Mouse (Mus musculus): ENCODE results near the gene Armh4.
"Not testable (repeated sequence)": the region's sequence is repeated elsewhere in the genome, so short reads cannot be mapped to it uniquely, and the experiment has no call there.

Armh4 gene

GRCm38 (mm10) chr14:49782715-49783531 is at the start of gene Armh4:
TSS of gene Armh4 (minus strand) at chr14:49783383.
- DNase-seq (ENCODE audit: low read depth): no peak

DNA sequence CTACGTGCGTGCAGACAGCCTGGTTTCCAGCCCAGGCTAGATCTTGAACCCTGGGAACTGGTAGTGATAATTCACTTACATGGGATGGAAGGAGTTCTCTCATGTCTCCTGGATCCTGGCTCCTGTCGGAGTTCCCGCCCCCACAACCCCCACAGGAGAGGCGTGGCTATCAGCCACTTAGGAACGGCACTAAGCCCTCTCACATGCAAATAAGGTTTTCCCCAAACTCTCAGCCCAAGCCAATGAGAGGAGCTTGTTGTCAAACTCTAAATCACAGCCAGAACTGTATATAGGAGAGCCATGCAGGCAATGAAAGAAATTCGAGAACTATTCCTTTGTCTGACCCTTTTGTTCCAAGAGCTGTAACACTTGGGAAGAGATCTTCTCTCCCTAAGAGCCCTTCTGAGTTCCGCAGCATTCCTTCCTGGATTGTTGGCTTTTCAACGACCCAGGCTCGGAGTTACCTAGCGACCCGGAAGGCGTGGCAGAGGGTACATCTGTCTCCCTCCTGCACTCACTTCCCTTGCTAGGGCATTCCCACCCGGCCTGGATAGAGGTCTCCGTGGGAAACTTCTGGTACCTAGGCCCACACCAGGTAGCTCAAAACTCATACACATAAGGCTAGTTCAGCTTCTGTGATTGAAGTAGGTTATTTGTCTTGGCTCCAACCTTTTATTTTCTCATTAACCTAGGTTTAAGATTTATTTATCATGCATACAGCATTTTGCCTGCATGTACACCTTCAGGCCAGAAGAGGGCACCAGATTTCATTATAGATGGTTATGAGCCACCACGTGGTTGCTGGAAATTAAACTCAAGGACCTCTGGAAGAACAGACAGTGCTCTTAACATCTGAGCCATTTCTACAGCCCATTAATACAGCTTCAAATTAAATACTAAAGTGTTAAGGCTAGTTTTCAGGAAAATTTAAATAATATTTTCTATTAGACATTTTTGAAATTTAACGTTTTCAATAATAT is 46.3 kb upstream of the Armh4 start:
- DNase-seq (ENCODE audit: low read depth): no peak

GRCm38 (mm10) chr14:49819721-49820440 is 36.7 kb upstream of the Armh4 start:
- not testable (repeated sequence) for DNase-seq (ENCODE audit: low read depth)

DNA sequence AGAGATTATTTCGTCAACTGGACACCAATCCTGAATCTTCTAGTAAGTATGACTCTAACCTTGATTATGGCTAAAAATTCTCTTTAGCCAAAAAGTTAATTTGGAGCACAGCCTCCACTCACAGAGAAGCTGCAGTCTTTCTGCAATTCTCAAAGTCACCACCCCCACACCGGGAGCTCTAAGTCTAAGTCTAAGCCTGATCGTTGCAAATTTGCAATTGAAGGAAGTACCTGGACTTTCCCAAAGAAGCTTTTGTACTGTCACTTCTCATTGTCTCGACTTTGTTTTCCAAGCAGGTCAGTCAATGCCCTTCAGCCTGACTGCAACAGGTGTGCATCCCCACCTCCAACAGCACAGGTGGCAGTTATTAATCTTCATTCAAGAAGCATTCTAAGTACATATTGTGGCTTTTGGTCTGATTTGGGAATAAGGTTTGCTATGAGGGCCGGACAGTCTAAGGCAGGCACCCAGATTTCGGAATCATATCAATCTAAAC is 35.6 kb upstream of the Armh4 start:
- not testable (repeated sequence) for DNase-seq (ENCODE audit: low read depth)

- DNase-seq (ENCODE audit: low read depth): not testable (repeated sequence)
Observed at GRCm38 (mm10) chr14:49812966-49813365, 29.8 kb upstream of the Armh4 start.

GRCm38 (mm10) chr14:49805051-49805450 is 21.9 kb upstream of the Armh4 start:
- not testable (repeated sequence) for DNase-seq (ENCODE audit: low read depth)

DNA sequence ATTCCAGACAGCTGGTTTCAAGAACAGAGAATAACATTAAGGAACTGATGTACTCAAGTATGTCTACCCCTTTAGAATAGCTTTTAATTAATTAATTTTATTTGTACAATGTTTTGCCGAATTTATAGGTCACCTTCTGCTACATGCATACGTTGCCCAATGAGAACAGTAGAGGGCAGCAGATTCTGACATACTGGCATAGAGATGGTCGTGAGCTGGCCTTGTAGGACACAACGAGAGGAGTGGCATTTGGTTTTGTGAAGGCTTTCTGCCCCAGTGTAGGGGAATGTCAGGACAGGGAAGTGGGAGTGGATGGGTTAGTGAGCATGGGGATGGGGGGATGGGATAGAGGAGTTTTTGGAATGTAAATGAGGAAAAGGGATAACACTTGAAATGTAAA is 18.3 kb upstream of the Armh4 start:
- DNase-seq (ENCODE audit: low read depth): no peak

- no peak for DNase-seq (ENCODE audit: low read depth)
Observed at GRCm38 (mm10) chr14:49793948-49794347, 10.8 kb upstream of the Armh4 start.

DNA sequence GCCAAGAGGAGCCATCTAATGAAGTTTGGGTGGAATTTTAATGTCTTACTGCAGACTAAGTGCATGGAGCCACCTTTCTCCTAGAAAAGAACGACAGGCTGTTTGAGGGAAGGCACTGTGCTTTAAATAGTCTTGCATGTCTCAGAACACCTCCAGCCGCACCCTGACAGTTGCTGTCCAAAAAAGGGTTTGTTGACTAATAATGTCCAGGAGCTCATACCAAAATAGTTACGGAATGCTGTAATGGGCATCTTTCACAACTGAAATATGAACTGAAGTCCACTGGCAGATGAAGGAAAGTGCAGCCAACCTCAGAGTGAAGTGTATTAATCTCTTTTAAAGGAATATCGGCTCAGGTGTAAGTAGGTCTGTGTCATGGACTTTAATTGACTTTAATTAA is 7.4 kb upstream of the Armh4 start:
- DNase-seq (ENCODE audit: low read depth): no peak

- no peak for DNase-seq (ENCODE audit: low read depth)
Observed at GRCm38 (mm10) chr14:49785793-49786192, 2.6 kb upstream of the Armh4 start.

DNA sequence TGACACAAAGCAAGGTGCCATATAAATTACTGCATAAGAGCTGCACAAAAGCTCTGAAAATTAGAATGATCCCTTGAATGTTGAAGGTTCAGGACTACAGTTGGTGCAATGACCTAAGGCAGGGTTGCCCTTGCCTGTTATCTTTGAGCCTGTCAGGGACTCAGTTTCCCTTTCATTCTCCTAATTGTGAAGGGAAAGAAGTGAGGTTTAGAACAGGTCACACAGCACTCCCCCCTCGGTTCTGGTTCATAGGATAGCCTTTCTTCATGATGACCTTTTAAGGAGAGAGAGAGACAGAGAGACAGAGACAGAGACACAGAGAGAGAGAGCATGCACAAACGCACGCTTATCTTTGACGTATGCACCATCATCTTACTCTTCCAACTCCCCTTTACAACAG is 683 bp upstream of the Armh4 start:
- no peak for DNase-seq (ENCODE audit: low read depth)

DNA sequence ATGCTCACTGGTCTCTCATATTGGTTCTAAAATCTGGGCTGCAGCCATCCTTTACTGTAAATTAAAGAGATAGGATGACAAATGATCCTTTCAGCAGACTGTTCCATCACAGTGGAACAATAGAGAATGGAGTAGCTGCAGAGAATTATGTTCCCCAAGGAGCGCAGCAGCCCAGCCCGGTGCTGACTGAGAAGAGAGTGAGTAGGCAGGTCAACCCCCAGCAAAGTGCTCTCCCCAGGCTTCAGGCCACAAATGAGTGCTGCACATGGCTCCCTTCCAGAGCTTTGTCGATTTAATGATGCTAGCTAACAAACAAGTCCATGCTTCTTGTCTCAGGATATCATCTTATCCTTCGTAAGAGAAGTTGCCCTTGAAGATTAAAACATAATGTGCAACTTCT is 2.8 kb downstream of the Armh4 start:
- DNase-seq (ENCODE audit: low read depth): no peak

GRCm38 (mm10) chr14:49777539-49777938 is 5.6 kb downstream of the Armh4 start:
- DNase-seq (ENCODE audit: low read depth): not testable (repeated sequence)

DNA sequence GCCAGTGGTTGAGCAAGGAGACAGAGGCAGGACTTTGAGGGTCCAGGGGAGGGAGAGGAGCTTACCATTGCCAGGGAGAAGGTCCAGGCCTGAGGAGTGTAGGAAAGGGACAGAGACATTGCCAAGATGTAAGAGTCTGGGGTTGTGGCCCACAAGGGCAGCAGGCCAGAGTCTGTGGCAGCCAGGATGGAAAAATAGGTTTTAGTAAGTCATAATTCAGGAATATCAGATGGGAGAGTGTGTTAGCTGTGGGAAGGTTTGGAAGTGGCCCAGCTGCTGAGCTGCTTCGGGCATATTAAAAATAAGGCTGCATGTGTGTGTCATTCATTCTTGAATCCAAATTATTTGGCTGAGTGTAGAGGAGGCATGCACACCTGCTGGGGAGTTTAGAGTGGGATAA is 11.4 kb downstream of the Armh4 start:
- DNase-seq (ENCODE audit: low read depth): no peak

- no peak for DNase-seq (ENCODE audit: low read depth)
Observed at GRCm38 (mm10) chr14:49766601-49767000, 16.6 kb downstream of the Armh4 start.

DNA sequence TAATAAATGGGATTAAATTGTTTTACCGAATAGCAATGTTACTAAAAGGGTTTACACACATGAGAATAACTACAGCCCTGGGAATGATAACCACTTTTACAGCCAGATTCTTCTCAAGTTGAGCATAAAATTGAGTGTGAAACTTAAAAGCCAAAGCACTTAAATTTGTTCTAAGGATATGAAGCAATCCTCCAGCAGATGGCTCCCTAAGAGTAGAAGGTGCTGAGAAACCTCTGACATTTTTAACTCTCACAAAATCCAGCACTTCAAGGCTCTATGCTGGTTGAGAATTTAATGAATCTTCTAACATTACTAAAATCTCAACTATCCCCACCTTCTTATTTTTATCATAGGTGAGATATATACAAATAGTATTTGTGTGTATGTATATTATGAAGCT is 27.3 kb downstream of the Armh4 start:
- DNase-seq (ENCODE audit: low read depth): no peak

GRCm38 (mm10) chr14:49752614-49753013 is 30.6 kb downstream of the Armh4 start:
- DNase-seq (ENCODE audit: low read depth): no peak

DNA sequence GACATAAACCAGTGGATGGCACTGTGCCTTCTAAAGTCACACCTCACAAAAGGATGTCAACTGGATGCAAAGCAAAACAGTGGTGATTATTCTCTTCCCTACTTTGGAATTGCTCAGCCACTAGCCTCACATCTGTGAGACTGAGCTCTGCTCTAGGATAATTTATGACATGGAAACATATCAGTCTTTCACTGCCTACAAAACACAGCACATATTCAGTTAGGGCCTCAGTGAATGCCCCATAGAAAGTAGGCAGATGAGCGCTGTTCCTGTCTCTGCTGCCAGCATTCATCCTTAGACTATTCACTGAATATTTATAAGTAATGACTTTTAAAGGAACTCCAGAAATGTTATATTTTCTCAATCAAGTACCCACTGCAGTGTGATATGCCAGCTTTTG is 37.3 kb downstream of the Armh4 start:
- DNase-seq (ENCODE audit: low read depth): no peak

- no peak for DNase-seq (ENCODE audit: low read depth)
Observed at GRCm38 (mm10) chr14:49743946-49744526, 39.1 kb downstream of the Armh4 start.

DNA sequence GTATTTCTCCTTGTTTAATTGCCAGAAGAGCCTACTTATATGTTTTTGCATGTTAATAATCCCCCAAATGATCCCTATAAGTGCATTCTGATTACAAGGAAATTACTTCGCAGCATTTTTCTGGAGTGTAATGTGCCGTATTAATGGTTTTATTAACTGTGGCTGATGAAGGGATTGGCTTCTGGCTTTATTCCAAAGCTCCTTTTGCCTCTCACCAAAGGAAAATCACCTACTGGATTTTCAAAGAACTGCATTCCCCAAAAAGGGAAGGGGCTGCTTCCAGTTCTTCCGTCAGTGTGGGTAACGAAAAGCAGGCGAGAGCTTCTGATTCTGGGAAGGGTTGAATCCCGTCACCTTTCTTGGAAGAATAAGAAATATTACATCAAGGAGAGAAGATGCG is 43.9 kb downstream of the Armh4 start:
- DNase-seq (ENCODE audit: low read depth): no peak

DNA sequence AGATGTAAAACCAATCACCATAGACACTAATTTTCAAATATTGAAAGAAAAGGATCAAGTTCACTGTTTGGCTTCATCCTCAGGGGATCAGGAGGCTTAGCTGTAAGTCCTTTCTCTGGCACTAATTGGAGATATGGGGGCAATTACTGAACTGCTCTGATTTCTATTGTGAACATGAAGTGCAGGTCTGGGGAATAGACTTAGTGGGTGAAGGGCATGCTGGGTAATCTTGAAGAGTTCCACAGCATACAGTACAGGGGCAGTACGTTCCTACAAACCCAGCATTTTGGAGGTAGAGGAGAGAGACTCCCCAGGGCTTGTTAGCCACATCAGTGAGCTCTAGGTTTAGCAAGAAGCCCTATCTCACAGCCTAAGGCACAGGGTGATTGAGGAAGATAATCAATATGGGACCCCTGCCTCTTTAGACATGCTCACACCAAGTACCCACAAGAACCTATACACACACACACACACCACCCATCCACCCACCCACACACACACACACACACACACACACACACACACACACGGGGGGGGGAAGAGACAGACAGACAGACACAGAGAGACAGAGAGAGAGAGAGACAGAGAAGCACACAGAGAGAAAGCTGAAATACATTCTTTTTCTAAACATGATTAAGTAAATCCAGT is 44.6 kb downstream of the Armh4 start:
- DNase-seq (ENCODE audit: low read depth): no peak

Measured in c-Kit-positive CD71-positive TER-119-negative erythroid progenitor cells, embryonic 14.5 days (primary cell).